Comparison of ENCODE assay signal across 27 mouse cellular contexts in genomic region chr14:100351004-100351403, GRCm38 (mm10).
DNase-seq lines count a peak whose midpoint lies in the region; ATAC-seq lines count a peak whose summit lies in the region.
"Had no signal": no experiment of that assay in that cellular context is flagged by ENCODE, and none has a peak within 500 bp of the region (broad histone marks: within the 10 kb centered on the region; RNA-seq: fewer than 3 reads in every experiment).

No protein-coding gene starts in this region.

- ATAC-seq in midbrain, embryonic 11.5 days (ENCODE audit: low FRiP score) = no peak
- ATAC-seq in midbrain, embryonic 16.5 days = no peak
- ATAC-seq in forebrain, embryonic 14.5 days = no peak
- ATAC-seq: activated CD4-positive, CD25-positive, alpha-beta regulatory T cell, adult 4 months; forebrain, embryonic 15.5 days; forebrain, postnatal 0 days; Patski had no signal

- no peaks in the 10 kb centered on the region for H3K9me3 ChIP-seq in midbrain, embryonic 11.5 days (ENCODE audit: control insufficient read depth, low read length)
- H3K9me3 ChIP-seq in midbrain, embryonic 16.5 days (replicated peaks; ENCODE audit: control insufficient read depth, low read length, poor library complexity, severe bottlenecking) = no peaks in the 10 kb centered on the region
- no peaks in the 10 kb centered on the region for H3K9me3 ChIP-seq in forebrain, embryonic 14.5 days (replicated peaks; ENCODE audit: control insufficient read depth, low read length)
- H3K9me3 ChIP-seq: embryonic facial prominence, embryonic 13.5 days; embryonic facial prominence, embryonic 15.5 days; forebrain, embryonic 10.5 days; forebrain, embryonic 12.5 days; forebrain, embryonic 15.5 days had no signal

- WGBS in midbrain, embryonic 11.5 days = 92% methylated on average over 7 of the region's 7 CpGs
- WGBS in midbrain, embryonic 16.5 days = 95% methylated on average over 7 of the region's 7 CpGs
- WGBS in forebrain, embryonic 14.5 days = 95% methylated on average over 7 of the region's 7 CpGs

- no peaks in the 10 kb centered on the region for H3K36me3 ChIP-seq in midbrain, embryonic 11.5 days (ENCODE audit: control insufficient read depth, insufficient read depth, low read length)
- no peaks in the 10 kb centered on the region for H3K36me3 ChIP-seq in midbrain, embryonic 16.5 days (ENCODE audit: control insufficient read depth, insufficient read depth, low read length)
- H3K36me3 ChIP-seq in forebrain, embryonic 14.5 days (ENCODE audit: control insufficient read depth, insufficient read depth, low read length) = no peaks in the 10 kb centered on the region
- H3K36me3 ChIP-seq: embryonic facial prominence, embryonic 13.5 days; embryonic facial prominence, embryonic 15.5 days; forebrain, embryonic 10.5 days; forebrain, embryonic 12.5 days; forebrain, embryonic 15.5 days; G1E had no signal

- H3K4me2 ChIP-seq in midbrain, embryonic 11.5 days = no peak overlapping the region
- H3K4me2 ChIP-seq in midbrain, embryonic 16.5 days (ENCODE audit: low read length) = no peak overlapping the region
- H3K4me2 ChIP-seq in forebrain, embryonic 14.5 days (ENCODE audit: low read length) = no peak overlapping the region
- H3K4me2 ChIP-seq: embryonic facial prominence, embryonic 13.5 days; embryonic facial prominence, embryonic 15.5 days; forebrain, embryonic 12.5 days; forebrain, embryonic 15.5 days had no signal

- H3K27ac ChIP-seq in midbrain, embryonic 11.5 days (ENCODE audit: low read depth, low read length) = no peak overlapping the region
- no peak overlapping the region for H3K27ac ChIP-seq in midbrain, embryonic 16.5 days (ENCODE audit: low read length)
- no peak overlapping the region for H3K27ac ChIP-seq in forebrain, embryonic 14.5 days (ENCODE audit: low read depth, low read length)
- H3K27ac ChIP-seq: embryonic facial prominence, embryonic 13.5 days; embryonic facial prominence, embryonic 15.5 days; forebrain, embryonic 10.5 days; forebrain, embryonic 12.5 days; forebrain, embryonic 15.5 days had no signal

- no peak overlapping the region for H3K4me3 ChIP-seq in midbrain, embryonic 11.5 days (ENCODE audit: low read depth, low read length)
- no peak overlapping the region for H3K4me3 ChIP-seq in midbrain, embryonic 16.5 days (ENCODE audit: low read depth, low read length)
- no peak overlapping the region for H3K4me3 ChIP-seq in forebrain, embryonic 14.5 days (ENCODE audit: low read depth, low read length)
- H3K4me3 ChIP-seq: embryonic facial prominence, embryonic 13.5 days; embryonic facial prominence, embryonic 15.5 days; erythroblast, embryonic 14.5 days; forebrain, embryonic 10.5 days; forebrain, embryonic 12.5 days; forebrain, embryonic 15.5 days had no signal

- no peaks in the 10 kb centered on the region for H3K4me1 ChIP-seq in midbrain, embryonic 11.5 days (ENCODE audit: control insufficient read depth, insufficient read depth, low read length)
- no peaks in the 10 kb centered on the region for H3K4me1 ChIP-seq in midbrain, embryonic 16.5 days (ENCODE audit: control insufficient read depth, insufficient read depth, low read length)
- H3K4me1 ChIP-seq in forebrain, embryonic 14.5 days (ENCODE audit: control insufficient read depth, insufficient read depth, low read length) = no peaks in the 10 kb centered on the region
- H3K4me1 ChIP-seq: embryonic facial prominence, embryonic 15.5 days; forebrain, embryonic 12.5 days; forebrain, embryonic 15.5 days had no signal

- H3K27me3 ChIP-seq in midbrain, embryonic 11.5 days (ENCODE audit: control insufficient read depth, insufficient read depth, low read length) = no peaks in the 10 kb centered on the region
- no peaks in the 10 kb centered on the region for H3K27me3 ChIP-seq in midbrain, embryonic 16.5 days (ENCODE audit: control insufficient read depth, insufficient read depth, low read depth, low read length)
- H3K27me3 ChIP-seq in forebrain, embryonic 14.5 days (replicated peaks; ENCODE audit: control insufficient read depth, insufficient read depth, low read length) = no peaks in the 10 kb centered on the region
- H3K27me3 ChIP-seq: embryonic facial prominence, embryonic 13.5 days; embryonic facial prominence, embryonic 15.5 days; forebrain, embryonic 12.5 days; forebrain, embryonic 15.5 days; Patski had no signal

- H3K9ac ChIP-seq in midbrain, embryonic 11.5 days (ENCODE audit: low read length) = no peak overlapping the region
- no peak overlapping the region for H3K9ac ChIP-seq in midbrain, embryonic 16.5 days (ENCODE audit: low read depth, low read length)
- H3K9ac ChIP-seq in forebrain, embryonic 14.5 days (ENCODE audit: low read length) = no peak overlapping the region
- H3K9ac ChIP-seq: embryonic facial prominence, embryonic 13.5 days; embryonic facial prominence, embryonic 15.5 days; forebrain, embryonic 12.5 days; forebrain, embryonic 15.5 days; forebrain, postnatal 0 days had no signal

- peak; percentile 56 for DNase-seq in midbrain, embryonic 11.5 days (ENCODE audit: low spot score, missing footprints)
- DNase-seq in ES-CJ7 (ENCODE audit: low read depth, low spot score) (peak; percentile 57), R1 (ENCODE audit: low read depth, low spot score) (peak; percentile 83)
- no peak for DNase-seq in forebrain, embryonic 14.5 days (ENCODE audit: low spot score)
- DNase-seq in gastrocnemius, postnatal 25 days = no peak
- no peak for DNase-seq in adrenal gland, adult 18-20 months (ENCODE audit: low spot score in 2 of 2)
- DNase-seq: adrenal gland, adult 2 months; adrenal gland, postnatal 10 days; adrenal gland, postnatal 25 days; cerebellum, adult 11 months; cerebellum, adult 18-20 months; cerebellum, adult 8-10 months; cerebellum, adult 9-11 months; cerebellum, postnatal 14 days; cerebellum, postnatal 36 days; embryo, embryonic 11 days; forebrain, postnatal 0 days had no signal

Comparison
In these comparisons a context has a peak if more than half of its experiments do, and no peak if none do; other contexts are left out.
1. DNase-seq: peak in midbrain, embryonic 11.5 days (single experiment), ES-CJ7 (single experiment) and R1 (single experiment); none in forebrain, embryonic 14.5 days (single experiment), gastrocnemius, postnatal 25 days (single experiment) and adrenal gland, adult 18-20 months (0 of 2).